Mouse (Mus musculus) brown adipose tissue, adult 24 weeks (tissue): ENCODE results near the gene Dut. TPM values are rescaled to one million over a fixed set of nuclear protein-coding genes. Genes with fewer than 3 reads are reported as not detected.
"Not testable (repeated sequence)": the region's sequence is repeated elsewhere in the genome, so short reads cannot be mapped to it uniquely, and the experiment has no call there.

ENCODE experiments used
- H3K27ac ChIP-seq: fragments of 200-500 bp; replicated peaks from 2 replicates; pipeline ENCODE4 v1.5.1; 2012; ENCODE audit warnings: low read depth, mild to moderate bottlenecking, low read length
- H3K4me1 ChIP-seq: fragments of 200-500 bp; 2 replicates; pipeline ENCODE4 v1.6.1; 2012; ENCODE audit warnings: low read length, mixed read lengths; ENCODE audit not compliant: control insufficient read depth, insufficient read depth, insufficient read length
- H3K4me3 ChIP-seq: fragments of 200-500 bp; 2 replicates; pipeline ENCODE4 v1.5.1; 2012; ENCODE audit warnings: low read depth, mild to moderate bottlenecking, low read length, moderate library complexity; ENCODE audit not compliant: insufficient read depth
- polyA plus RNA-seq: library from polyadenylated mRNA; stranded (reverse); fragments of >200 nt; gene quantifications from 2 replicates; pipeline ENCODE4 v1.2.4, GENCODE M21; 2012; ENCODE audit not compliant: missing spikeins, insufficient read depth, insufficient read length

Dut gene
- polyA plus RNA-seq, 1 experiment = 23.9 TPM

- no peak overlapping the region for H3K27ac ChIP-seq
- H3K4me3 ChIP-seq = no peak overlapping the region
- 0 out of 2 replicates have a peak, but pooled peaks cover 3% of the 10 kb centered on the region for H3K4me1 ChIP-seq
These were observed 29.7 kb downstream of the Dut start for GRCm38 (mm10) chr2:125276692-125277091.

- Histone ChIP-seq H3K27ac (no peak overlapping the region), H3K4me3 (no peak overlapping the region), H3K4me1 (0 out of 2 replicates have a peak, but pooled peaks cover 3% of the 10 kb centered on the region)
These were observed 31.5 kb downstream of the Dut start for GRCm38 (mm10) chr2:125278474-125278873.

GRCm38 (mm10) chr2:125279995-125280394 lies 33.0 kb downstream of the Dut start:
- not testable (repeated sequence) for H3K27ac ChIP-seq, H3K4me3 ChIP-seq, H3K4me1 ChIP-seq

- Histone ChIP-seq H3K4me3 (no peak overlapping the region), H3K27ac (no peak overlapping the region)
These were observed 35.6 kb downstream of the Dut start for GRCm38 (mm10) chr2:125282334-125283206.

GRCm38 (mm10) chr2:125285777-125286176 lies 38.8 kb downstream of the Dut start:
- no peak overlapping the region for H3K4me3 ChIP-seq
- H3K27ac ChIP-seq = no peak overlapping the region
- H3K4me1 ChIP-seq = peaks cover 2% of the 10 kb centered on the region; the same call in 1 of the 2 replicates

More at GRCm38 (mm10) chr2:125282334-125283206, 35.6 kb downstream of the Dut start:
- 0 out of 2 replicates have a peak, but pooled peaks cover 3% of the 10 kb centered on the region for H3K4me1 ChIP-seq

- Histone ChIP-seq H3K27ac (no peak overlapping the region), H3K4me1 (peaks cover 3% of the 10 kb centered on the region; the same call in 1 of the 2 replicates), H3K4me3 (no peak overlapping the region)
These were observed 43.4 kb downstream of the Dut start for GRCm38 (mm10) chr2:125290197-125290965.

GRCm38 (mm10) chr2:125291101-125291500 lies 44.1 kb downstream of the Dut start:
- no peak overlapping the region for H3K4me3 ChIP-seq
- peaks cover 3% of the 10 kb centered on the region; the same call in 1 of the 2 replicates for H3K4me1 ChIP-seq
- no peak overlapping the region for H3K27ac ChIP-seq

- no peak overlapping the region for H3K27ac ChIP-seq
These were observed 45.6 kb downstream of the Dut start for GRCm38 (mm10) chr2:125292616-125293015.

GRCm38 (mm10) chr2:125293969-125294491 lies 47.0 kb downstream of the Dut start:
- no peak overlapping the region for H3K27ac ChIP-seq
- no peak overlapping the region for H3K4me3 ChIP-seq
- H3K4me1 ChIP-seq = peaks cover 3% of the 10 kb centered on the region; the same call in 1 of the 2 replicates

More at GRCm38 (mm10) chr2:125292616-125293015, 45.6 kb downstream of the Dut start:
- Histone ChIP-seq H3K4me3 (no peak overlapping the region), H3K4me1 (peaks cover 3% of the 10 kb centered on the region; the same call in 1 of the 2 replicates)

GRCm38 (mm10) chr2:125295526-125295925 lies 48.5 kb downstream of the Dut start:
- no peak overlapping the region for H3K27ac ChIP-seq
- peaks cover 3% of the 10 kb centered on the region; the same call in 1 of the 2 replicates for H3K4me1 ChIP-seq
- H3K4me3 ChIP-seq = no peak overlapping the region

GRCm38 (mm10) chr2:125298841-125299240 lies 51.9 kb downstream of the Dut start:
- Histone ChIP-seq H3K4me1 (peaks cover 1% of the 10 kb centered on the region; the same call in 1 of the 2 replicates), H3K4me3 (no peak overlapping the region)

GRCm38 (mm10) chr2:125301877-125302624 lies 55.1 kb downstream of the Dut start:
- H3K4me1 ChIP-seq = peaks cover 2% of the 10 kb centered on the region; the same call in 1 of the 2 replicates
- no peak overlapping the region for H3K27ac ChIP-seq
- H3K4me3 ChIP-seq = no peak overlapping the region

More at GRCm38 (mm10) chr2:125298841-125299240, 51.9 kb downstream of the Dut start:
- H3K27ac ChIP-seq = no peak overlapping the region

GRCm38 (mm10) chr2:125302625-125302924 lies 55.6 kb downstream of the Dut start:
- no peak overlapping the region for H3K27ac ChIP-seq
- peaks cover 2% of the 10 kb centered on the region; the same call in 1 of the 2 replicates for H3K4me1 ChIP-seq

GRCm38 (mm10) chr2:125303764-125304384 lies 56.9 kb downstream of the Dut start:
- Histone ChIP-seq H3K4me3 (no peak overlapping the region), H3K4me1 (peaks cover 2% of the 10 kb centered on the region; the same call in 1 of the 2 replicates), H3K27ac (peak overlapping the region; percentile 63; the same call in 1 of the 2 replicates)

More at GRCm38 (mm10) chr2:125302625-125302924, 55.6 kb downstream of the Dut start:
- no peak overlapping the region for H3K4me3 ChIP-seq
